Mouse (Mus musculus) kidney, postnatal 25 days (tissue): Measurements from ENCODE around the gene Tinag.

Source experiments
- DNase-seq, 2 experiments: peaks; one replicate each; pipeline ENCODE4 v3.0.0; 2021; ENCODE audit warnings: mixed read lengths in 2 of 2

The Tinag gene

DNA sequence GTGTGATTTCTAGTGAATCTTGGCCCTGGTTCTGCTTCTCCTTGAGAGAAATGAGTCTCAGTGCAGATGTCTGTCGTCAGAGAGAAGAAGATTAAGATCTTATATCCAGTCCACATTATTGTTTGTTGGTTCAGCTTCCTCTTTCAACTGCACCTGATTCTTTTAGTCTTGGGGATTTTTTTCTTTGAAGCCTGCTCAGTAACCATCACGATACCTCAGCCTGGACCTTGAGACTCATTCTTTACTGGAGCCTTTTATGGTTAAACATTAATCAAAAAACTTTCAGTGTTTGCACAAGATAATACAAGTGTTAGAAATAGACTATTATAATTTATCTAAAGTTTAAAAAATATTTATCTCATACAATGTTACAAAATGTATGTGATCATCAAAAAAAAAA lies at the start of gene Tinag:
TSS of gene Tinag (minus strand) at position 210 of the 400 bp plus-strand sequence.
- DNase-seq = no peak

DNA sequence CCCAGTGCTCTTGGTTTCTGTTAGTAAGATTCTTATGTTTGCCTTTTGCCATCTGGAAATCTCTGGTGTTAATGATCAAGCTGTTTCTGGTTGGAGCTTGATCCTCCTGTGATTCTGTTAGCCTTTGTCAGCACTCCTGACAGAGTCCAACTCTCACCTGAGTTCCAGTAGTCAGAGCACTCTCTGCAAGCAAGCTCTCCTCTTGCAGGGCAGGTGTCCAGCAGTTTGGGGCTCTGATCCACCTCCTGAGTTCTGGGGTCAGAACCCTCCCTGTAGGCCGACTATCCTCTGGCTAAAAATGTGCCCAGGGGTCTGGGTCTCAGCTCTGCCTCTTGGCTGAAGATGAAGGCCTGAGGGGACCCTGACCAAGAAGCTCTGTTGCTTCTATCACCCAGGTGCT lies 37.6 kb upstream of the Tinag start:
- DNase-seq = peak; percentile 66 to 81

DNA sequence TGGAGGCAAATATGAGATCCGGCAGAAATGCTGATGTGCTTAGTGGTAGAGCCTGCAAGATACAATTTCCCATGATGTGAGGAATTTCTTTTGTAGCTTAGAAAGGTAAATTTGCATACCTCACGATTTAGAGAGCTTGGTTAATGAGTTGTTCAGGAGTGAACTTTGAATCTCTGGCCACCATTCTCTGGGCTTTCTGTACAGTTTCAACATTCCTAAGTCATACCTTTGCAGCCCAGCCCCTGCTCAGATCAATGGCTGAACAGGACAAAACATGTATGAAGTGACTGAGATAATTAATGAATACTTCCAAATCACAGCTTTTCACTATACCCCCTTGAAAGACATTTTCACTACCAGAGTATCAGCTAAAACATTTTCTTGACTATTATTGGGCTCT lies 26.1 kb upstream of the Tinag start:
- DNase-seq = peak; percentile 40

DNA sequence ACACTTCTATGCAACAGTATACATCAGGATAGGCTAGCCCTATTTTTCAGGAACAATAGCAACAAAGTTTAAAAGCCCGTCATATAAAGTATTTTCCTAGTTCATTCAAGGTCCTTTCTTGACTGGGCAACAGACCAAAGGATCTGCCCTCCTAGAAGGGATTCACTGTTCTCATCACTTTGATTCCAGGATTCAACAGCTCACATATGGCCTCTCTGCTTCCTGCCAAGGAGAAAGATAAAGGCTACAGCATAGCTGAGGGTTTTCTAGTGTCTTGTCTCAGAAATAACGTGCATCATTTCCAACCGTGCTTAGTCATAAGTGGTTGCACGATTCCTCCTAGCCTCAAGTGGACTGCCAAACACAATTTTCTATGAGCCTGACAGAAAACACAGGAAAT lies 11.0 kb upstream of the Tinag start:
- DNase-seq = no peak

DNA sequence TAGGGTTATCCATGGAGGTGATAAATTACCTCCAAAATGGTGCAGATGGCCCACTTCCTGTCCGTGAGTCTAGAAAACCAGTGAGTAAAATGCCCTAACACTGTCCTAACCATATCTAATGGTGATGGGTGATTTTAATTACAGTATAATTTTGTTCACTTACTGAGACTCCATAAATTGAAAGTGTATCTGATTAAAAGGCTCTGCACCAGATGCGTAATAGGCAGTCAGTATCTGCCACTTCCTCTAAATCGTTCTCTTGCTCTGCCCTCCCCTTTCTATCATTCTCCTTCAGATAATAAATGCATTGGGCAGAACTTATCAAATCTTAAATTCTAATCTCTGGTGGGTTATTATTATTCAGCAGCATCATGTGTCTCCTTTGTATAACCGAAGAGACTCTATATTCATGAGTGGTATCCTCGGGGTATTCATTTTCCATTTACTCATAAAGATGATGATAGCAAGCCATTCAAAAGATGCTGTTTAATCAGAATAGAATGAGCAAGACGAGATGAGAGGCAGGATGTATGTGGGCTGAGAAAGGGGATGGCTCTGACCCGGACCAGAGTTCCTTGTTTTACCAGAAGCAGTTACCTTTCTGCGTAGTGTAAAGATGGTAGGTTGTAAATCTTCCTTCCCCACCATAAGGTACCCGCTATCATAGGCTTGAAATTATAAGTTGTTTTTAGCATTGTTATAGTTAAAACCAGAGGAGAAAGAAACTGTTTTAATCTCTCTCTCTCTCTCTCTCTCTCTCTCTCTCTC lies 9.0 kb upstream of the Tinag start:
- no peak for DNase-seq

DNA sequence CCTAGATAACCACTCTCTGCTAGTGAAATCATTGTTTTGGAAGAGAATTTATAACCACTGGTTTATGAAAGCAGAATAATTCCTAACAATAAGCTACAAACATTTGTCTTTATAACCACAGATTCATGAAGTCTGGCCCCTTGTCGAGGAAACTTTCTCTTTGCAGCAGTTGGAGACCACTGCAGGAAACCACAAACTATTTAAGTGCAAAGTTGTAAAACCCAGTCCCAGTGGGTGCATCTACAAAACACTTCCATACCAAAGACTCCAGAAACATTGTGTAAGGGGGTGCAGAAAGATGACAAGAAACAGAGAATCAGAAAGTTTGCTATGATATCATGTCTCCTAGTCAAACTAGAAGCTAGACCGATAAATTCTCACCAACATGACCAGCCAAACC lies 5.8 kb upstream of the Tinag start:
- no peak for DNase-seq

DNA sequence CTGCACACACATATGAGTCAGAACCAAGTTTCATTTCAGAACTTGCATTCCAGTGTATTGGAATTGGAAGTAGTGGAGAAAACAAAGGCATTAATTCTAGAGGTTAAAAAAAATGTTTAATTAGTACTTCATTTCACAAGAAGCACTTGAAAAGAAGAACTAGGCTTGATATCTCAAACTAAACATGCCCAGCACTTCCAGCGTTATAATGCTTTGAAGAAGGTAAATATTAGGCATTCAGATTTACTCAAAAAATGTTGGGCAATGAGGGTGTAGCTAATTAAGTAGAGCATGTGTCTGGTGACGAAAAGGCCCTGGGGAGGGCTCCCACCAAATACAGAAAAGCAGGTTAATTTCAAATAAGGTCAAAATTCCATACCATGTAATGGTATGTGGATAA lies 4.1 kb upstream of the Tinag start:
- no peak for DNase-seq

DNA sequence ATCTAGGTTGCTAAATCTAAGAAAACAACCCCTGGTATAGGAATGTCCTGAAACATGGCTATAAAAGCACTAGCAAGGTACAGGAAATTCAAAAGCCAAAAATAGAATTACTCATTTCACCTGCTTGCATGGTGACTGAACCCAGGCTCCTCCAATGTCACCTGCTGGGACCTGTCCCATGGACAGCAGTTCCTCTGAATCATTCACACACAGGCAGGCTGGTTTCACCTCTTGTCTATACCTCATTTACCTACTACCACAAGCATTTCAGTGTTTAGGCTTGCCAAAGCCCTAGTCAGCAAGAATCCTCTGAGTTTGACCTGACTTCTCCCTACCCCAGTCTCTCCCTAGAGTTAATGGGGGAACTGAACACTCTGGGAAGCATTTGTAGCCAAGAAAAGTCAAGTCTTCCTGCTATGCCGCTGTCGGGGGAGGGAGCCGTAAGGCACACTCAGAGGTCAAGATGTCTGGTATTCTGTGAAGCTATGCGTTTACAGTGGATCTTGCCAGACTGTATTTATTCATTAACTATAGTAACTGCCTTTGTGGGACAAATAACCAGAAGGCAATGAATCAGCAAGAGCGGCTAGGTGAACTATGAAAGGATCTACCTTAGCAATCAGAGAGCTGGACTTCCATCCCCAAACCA lies 597 bp upstream of the Tinag start:
- peak; percentile 56 to 83 for DNase-seq

DNA sequence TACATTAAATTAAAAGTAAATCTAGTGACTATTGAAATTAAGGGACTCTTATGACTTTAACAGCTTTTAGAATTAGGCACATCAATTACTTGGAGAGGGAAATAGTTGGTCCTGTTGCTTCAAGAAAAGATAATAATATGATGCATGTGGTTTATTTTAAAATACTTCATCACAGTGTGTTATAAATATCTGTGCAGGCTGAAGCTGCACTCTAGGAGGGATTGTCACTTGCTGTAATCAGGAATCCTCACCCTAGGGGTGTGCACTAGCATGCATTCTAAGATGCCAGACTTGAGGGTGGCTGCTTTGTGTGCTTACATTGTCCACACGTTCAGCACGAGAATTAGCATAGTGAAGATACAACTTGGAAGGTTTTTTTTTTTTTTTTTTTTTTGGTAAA lies 10.2 kb downstream of the Tinag start:
- no peak for DNase-seq

DNA sequence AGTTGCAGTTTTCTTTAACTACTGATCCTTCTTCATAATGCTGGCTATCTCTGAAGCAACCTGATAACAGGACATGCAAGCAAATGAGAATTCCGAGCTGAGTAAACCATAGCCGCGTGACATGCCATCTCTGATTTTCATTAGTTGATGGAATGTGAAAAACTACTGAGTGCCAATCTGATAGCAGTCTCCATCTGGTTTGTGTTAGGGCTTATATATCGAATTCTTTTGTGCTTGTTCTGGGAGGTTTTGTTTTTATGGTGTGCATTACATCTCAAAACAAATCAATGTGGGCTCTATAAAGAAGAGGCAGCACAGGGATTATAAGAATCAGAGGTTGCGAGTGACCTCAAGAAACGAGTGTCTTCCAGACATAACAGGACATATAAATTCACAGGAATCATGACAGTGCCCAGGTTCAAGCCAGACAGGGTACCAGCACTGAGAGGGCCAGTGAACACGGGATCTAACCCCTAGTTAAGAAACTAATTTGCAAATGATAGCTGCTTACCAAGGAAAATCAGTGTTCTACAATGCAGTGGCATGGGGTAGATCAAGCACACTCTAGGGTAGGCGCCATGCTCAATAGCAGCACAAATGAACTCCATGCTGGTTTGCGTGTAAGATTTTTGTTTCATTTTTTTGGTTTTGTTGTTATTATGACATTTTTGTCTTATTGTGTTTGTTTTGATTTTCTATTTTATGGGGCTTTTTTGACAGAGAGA lies 13.0 kb downstream of the Tinag start:
- no peak for DNase-seq

DNA sequence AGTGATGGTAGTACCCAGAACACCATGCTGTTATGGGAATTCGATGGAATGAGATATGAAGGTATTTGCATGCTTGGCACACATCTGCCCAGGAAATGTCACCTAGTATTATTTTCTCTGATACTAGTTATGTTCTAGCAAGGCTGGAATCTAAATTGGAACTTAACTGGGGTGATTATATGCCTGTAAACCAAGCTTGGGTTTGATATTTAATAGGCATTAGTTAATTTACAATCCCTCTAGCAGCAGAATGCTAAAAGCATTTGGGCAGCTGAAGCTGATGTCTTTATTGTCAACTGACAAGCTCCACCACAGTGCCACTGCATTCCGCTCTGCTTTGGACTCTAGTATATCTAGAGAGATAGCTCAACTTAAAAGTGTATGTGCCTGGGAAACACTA lies 20.3 kb downstream of the Tinag start:
- DNase-seq = no peak

DNA sequence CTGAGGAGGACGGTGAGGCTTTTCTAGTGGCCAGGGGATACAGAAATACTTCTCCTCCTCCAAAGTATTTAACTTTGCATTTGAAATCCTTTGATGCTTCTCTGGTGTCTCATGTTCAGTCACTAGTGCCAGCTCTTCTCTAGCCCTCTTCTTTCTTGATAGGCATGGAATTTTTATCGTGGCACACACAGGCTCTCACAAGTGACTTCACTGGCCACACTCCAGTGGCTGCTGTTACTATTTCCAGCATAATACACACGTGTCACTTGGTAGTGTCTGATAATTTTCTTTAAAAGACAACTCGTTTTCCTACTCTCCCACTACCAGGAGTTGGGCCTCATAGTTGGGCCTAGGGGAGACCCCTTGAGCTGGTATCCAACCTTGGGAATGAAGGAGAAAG lies 26.7 kb downstream of the Tinag start:
- DNase-seq = no peak

DNA sequence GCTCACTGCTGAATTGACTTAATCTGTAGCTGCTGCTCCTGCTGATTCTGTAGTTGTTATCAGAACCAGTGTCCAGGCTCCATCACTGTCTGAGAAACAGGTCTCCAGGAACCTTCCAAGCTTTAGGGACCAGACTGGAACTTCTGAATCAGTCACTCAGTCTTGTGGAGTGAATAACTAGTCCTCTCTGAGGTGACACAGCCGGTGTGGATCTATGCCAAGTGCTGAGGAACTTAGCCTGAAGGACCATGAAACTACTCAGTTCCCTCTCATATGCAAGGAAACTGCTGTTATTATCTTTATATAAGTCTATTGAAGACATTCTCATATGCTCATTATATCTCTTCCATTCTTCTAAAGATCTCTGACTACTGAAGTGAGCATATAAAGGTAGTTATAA lies 49.6 kb downstream of the Tinag start:
- DNase-seq = no peak

DNA sequence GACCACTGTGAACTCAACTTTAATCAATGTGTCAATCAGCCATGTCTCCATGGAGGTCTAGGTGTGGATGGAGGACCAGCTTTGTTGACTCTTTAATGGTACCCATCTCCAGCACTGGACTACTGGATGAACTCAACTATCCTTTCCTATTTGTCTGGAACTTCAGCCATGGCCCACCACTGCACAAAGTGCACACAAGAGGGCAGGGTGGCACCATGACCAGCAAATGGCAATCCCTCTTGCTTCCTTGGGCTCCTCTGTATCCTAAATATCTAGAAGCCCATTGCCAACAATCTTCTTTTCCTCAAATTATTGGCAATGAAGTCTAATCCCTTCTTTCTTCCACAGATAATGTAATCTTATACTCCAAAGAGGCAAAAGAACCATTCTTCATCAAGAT lies 55.6 kb downstream of the Tinag start:
- DNase-seq = peak in 1 of 2 experiments; percentile 26

DNA sequence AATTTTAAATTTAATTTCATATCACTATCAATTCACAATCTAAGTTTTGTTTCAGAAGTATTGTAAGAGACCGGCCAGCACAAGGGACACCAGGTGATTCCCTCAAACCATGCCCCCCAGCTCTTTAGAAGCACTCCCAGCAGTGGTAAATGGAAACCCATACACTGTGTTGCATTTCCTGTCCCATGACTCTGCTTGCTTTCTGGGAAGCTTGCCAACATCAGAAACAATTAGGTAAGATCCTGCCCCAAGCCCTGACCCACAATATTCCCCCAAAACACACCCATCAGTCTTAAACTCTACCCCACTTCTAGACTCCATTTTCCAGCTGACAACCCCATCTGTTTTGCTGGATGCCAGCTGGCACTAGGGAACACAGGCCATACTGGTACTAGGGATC lies 110.8 kb downstream of the Tinag start:
- DNase-seq = no peak

DNA sequence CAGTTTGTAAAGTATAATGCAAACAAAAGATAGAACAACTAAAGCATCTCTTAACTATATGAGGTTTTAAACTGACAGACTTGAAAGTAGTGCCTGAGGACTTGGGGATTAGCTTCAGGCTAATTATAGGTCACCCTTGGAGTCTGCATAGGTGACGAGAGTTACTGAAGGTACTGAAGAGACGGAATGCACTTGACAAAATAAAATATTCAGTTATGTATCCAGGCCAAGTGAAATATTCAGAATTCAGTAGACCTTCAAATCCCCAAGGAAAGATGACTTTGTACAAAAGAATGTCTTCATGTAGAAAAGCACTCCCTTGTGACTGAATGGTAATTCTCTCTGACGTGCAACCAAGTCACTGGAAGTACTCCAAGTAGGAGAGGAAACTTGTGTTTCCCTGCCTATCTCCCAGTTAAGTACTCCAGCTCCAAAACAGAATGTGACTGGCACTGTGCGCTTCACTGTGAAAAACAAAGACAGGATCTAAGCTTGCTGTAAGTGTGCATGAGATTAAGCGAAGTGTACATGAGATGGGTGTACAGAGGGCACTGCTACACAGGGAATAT lies 130.4 kb downstream of the Tinag start:
- no peak for DNase-seq
